Mouse (Mus musculus): Measurements from ENCODE around the gene Rasa3.
A peak's percentile ranks its signal among the peaks of the same experiment; 100 is the strongest.

Rasa3 gene

GRCm38 (mm10) chr8:13614136-13614535 lies 63.3 kb downstream of the Rasa3 start:
- DNase-seq, result no peak

GRCm38 (mm10) chr8:13611702-13612101 lies 65.7 kb downstream of the Rasa3 start:
- no peak for DNase-seq

GRCm38 (mm10) chr8:13609971-13610370 lies 67.4 kb downstream of the Rasa3 start:
- no peak for DNase-seq

- no peak for DNase-seq
These were observed 68.5 kb downstream of the Rasa3 start for GRCm38 (mm10) chr8:13608946-13609345.

GRCm38 (mm10) chr8:13605920-13606480 lies 71.4 kb downstream of the Rasa3 start:
- DNase-seq, result no peak

- peak; percentile 66 for DNase-seq
These were observed 74.8 kb downstream of the Rasa3 start for GRCm38 (mm10) chr8:13602621-13603020.

GRCm38 (mm10) chr8:13601166-13601565 lies 76.2 kb downstream of the Rasa3 start:
- DNase-seq, result no peak

- no peak for DNase-seq
These were observed 76.7 kb downstream of the Rasa3 start for GRCm38 (mm10) chr8:13600716-13601115.

GRCm38 (mm10) chr8:13600204-13600603 lies 77.2 kb downstream of the Rasa3 start:
- peak; percentile 60 for DNase-seq

- no peak for DNase-seq
These were observed 79.6 kb downstream of the Rasa3 start for GRCm38 (mm10) chr8:13597777-13598176.

- DNase-seq, result no peak
These were observed 81.5 kb downstream of the Rasa3 start for GRCm38 (mm10) chr8:13595861-13596260.

- DNase-seq, result peak; percentile 19
These were observed 82.5 kb downstream of the Rasa3 start for GRCm38 (mm10) chr8:13594884-13595323.

- DNase-seq, result no peak
These were observed 84.1 kb downstream of the Rasa3 start for GRCm38 (mm10) chr8:13593340-13593739.

GRCm38 (mm10) chr8:13591246-13591645 lies 86.2 kb downstream of the Rasa3 start:
- no peak for DNase-seq

GRCm38 (mm10) chr8:13589071-13589470 lies 88.3 kb downstream of the Rasa3 start:
- no peak for DNase-seq

GRCm38 (mm10) chr8:13584652-13585051 lies 92.8 kb downstream of the Rasa3 start:
- DNase-seq, result no peak

- DNase-seq, result no peak
These were observed 99.5 kb downstream of the Rasa3 start for GRCm38 (mm10) chr8:13577869-13578268.

GRCm38 (mm10) chr8:13571999-13572398 lies 105.4 kb downstream of the Rasa3 start:
- no peak for DNase-seq

GRCm38 (mm10) chr8:13562118-13562517 lies 115.3 kb downstream of the Rasa3 start, which contains the start of gene 1700029H14Rik:
Gene 1700029H14Rik (minus strand): TSS chr8:13562461.
- peak; percentile 78 for DNase-seq

- no peak for DNase-seq
These were observed 119.9 kb downstream of the Rasa3 start for GRCm38 (mm10) chr8:13557526-13557925.

GRCm38 (mm10) chr8:13551574-13551830 lies 125.9 kb downstream of the Rasa3 start:
- no peak for DNase-seq

- peak; percentile 95 for DNase-seq
These were observed 126.5 kb downstream of the Rasa3 start for GRCm38 (mm10) chr8:13550718-13551573.

- peak; percentile 63 for DNase-seq
These were observed 128.6 kb downstream of the Rasa3 start for GRCm38 (mm10) chr8:13548831-13549230.

GRCm38 (mm10) chr8:13548235-13548634 lies 129.2 kb downstream of the Rasa3 start:
- DNase-seq, result peak; percentile 78

- no peak for DNase-seq
These were observed 131.0 kb downstream of the Rasa3 start for GRCm38 (mm10) chr8:13546421-13546820.

Data from kidney, postnatal 10 days (tissue).